Mouse (Mus musculus): Measurements from ENCODE around the gene Ranbp6. TPM values are rescaled to one million over a fixed set of nuclear protein-coding genes. Genes with fewer than 3 reads are reported as not detected.

Gene Ranbp6
- polyA plus RNA-seq, 1 experiment from 2014 or later: 44.7 TPM

- H3K9ac ChIP-seq (ENCODE audit: low read length): no peak overlapping the region
- H3K9me3 ChIP-seq (ENCODE audit: control insufficient read depth, low read length): no peaks in the 10 kb centered on the region
- H3K36me3 ChIP-seq (ENCODE audit: control insufficient read depth, insufficient read depth, low read length): no peaks in the 10 kb centered on the region
- no peak overlapping the region for H3K4me3 ChIP-seq (ENCODE audit: low read depth, low read length)
- H3K27ac ChIP-seq (ENCODE audit: low read depth, low read length): no peak overlapping the region
- H3K4me1 ChIP-seq (ENCODE audit: control insufficient read depth, insufficient read depth, low read length): no peaks in the 10 kb centered on the region
- DNase-seq (ENCODE audit: low spot score) (no peak), ATAC-seq (ENCODE audit: insufficient read depth, low FRiP score, low TSS enrichment) (no peak)
- H3K4me2 ChIP-seq (ENCODE audit: low read depth): no peak overlapping the region
- H3K27me3 ChIP-seq (ENCODE audit: control insufficient read depth, insufficient read depth, low read length): no peaks in the 10 kb centered on the region
Observed at GRCm38 (mm10) chr19:29787997-29788396, 24.8 kb downstream of the Ranbp6 start.

DNA sequence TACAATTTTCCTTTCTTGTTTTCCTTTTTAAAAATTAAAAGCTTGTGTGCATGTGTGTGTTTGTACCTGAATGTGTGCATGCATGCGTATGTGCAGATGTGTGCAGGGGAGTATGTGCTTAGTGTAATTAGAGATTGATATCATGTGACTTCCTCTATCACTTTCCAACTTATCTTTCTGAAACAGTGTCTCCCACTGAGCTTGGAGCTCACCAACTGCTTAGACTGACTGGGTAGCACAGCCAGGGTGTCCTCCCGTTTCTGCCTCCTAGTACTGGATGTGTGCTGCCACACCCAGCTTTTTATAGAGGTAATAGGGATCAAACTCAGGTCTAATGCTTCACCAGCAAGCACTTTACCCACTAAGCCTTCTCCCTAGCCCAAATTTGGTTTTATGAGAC, 29.9 kb downstream of the Ranbp6 start:
- DNase-seq (ENCODE audit: low spot score): no peak
- H3K27me3 ChIP-seq (ENCODE audit: control insufficient read depth, insufficient read depth, low read length): no peaks in the 10 kb centered on the region
- H3K4me1 ChIP-seq (ENCODE audit: control insufficient read depth, insufficient read depth, low read length): no peaks in the 10 kb centered on the region
- H3K27ac ChIP-seq (ENCODE audit: low read depth, low read length): no peak overlapping the region
- 95% methylated on average over 2 of the region's 2 CpGs for WGBS
- H3K4me2 ChIP-seq (ENCODE audit: low read depth): no peak overlapping the region
- no peak overlapping the region for H3K4me3 ChIP-seq (ENCODE audit: low read depth, low read length)
- no peak for ATAC-seq (ENCODE audit: insufficient read depth, low FRiP score, low TSS enrichment)
- no peaks in the 10 kb centered on the region for H3K9me3 ChIP-seq (ENCODE audit: control insufficient read depth, low read length)
- no peak overlapping the region for H3K9ac ChIP-seq (ENCODE audit: low read length)
- H3K36me3 ChIP-seq (ENCODE audit: control insufficient read depth, insufficient read depth, low read length): no peaks in the 10 kb centered on the region

Other genes starting within 250 kb of the Ranbp6 start
- 12.0 and 13.7 TPM in 2 replicates for gene Ermp1, start 164.6 kb downstream of the Ranbp6 start, polyA plus RNA-seq (2014; fragmentation: Nextera tagmentation; extraction: Ambion mirVana)
- gene Mlana, start 115.2 kb downstream of the Ranbp6 start, polyA plus RNA-seq (2014; fragmentation: Nextera tagmentation; extraction: Ambion mirVana): not detected in 2 replicates
- gene 9930021J03Rik, start 7.0 kb downstream of the Ranbp6 start, polyA plus RNA-seq (2014; fragmentation: Nextera tagmentation; extraction: Ambion mirVana): 6.9 and 8.6 TPM in 2 replicates
- gene Il33, start 112.1 kb upstream of the Ranbp6 start, polyA plus RNA-seq (2014; fragmentation: Nextera tagmentation; extraction: Ambion mirVana): 0.32 and 0.46 TPM in 2 replicates
- gene Trpd52l3, start 190.8 kb upstream of the Ranbp6 start, polyA plus RNA-seq (2014; fragmentation: Nextera tagmentation; extraction: Ambion mirVana): not detected in 2 replicates
- gene Uhrf2, start 217.5 kb upstream of the Ranbp6 start, polyA plus RNA-seq (2014; fragmentation: Nextera tagmentation; extraction: Ambion mirVana): 79.1 and 82.8 TPM in 2 replicates

All from neural tube, embryonic 11.5 days (tissue).